Mouse (Mus musculus): Measurements from ENCODE around the gene Wwp2.
"Not testable (repeated sequence)": the region's sequence is repeated elsewhere in the genome, so short reads cannot be mapped to it uniquely, and the experiment has no call there.

The Wwp2 gene

GRCm38 (mm10) chr8:107473369-107473768 lies 37.2 kb downstream of the Wwp2 start:
- DNase-seq (ENCODE audit: low spot score in 2 of 2), result no peak

GRCm38 (mm10) chr8:107475613-107476012 lies 39.4 kb downstream of the Wwp2 start:
- DNase-seq (ENCODE audit: low spot score in 2 of 2), result peak in 1 of 2 experiments; percentile 32

- DNase-seq (ENCODE audit: low spot score in 2 of 2), result not testable (repeated sequence)
Observed at GRCm38 (mm10) chr8:107476786-107477185, 40.6 kb downstream of the Wwp2 start.

- no peak for DNase-seq (ENCODE audit: low spot score in 2 of 2)
Observed at GRCm38 (mm10) chr8:107478728-107479127, 42.6 kb downstream of the Wwp2 start.

GRCm38 (mm10) chr8:107480436-107480835 lies 44.3 kb downstream of the Wwp2 start:
- DNase-seq (ENCODE audit: low spot score in 2 of 2), result no peak

GRCm38 (mm10) chr8:107483250-107483649 lies 47.1 kb downstream of the Wwp2 start:
- DNase-seq (ENCODE audit: low spot score in 2 of 2), result no peak

- DNase-seq (ENCODE audit: low spot score in 2 of 2), result no peak
Observed at GRCm38 (mm10) chr8:107484956-107485355, 48.8 kb downstream of the Wwp2 start.

GRCm38 (mm10) chr8:107488551-107488950 lies 52.4 kb downstream of the Wwp2 start:
- no peak for DNase-seq (ENCODE audit: low spot score in 2 of 2)

GRCm38 (mm10) chr8:107489086-107489485 lies 52.9 kb downstream of the Wwp2 start:
- no peak for DNase-seq (ENCODE audit: low spot score in 2 of 2)

GRCm38 (mm10) chr8:107489921-107490320 lies 53.8 kb downstream of the Wwp2 start:
- no peak for DNase-seq (ENCODE audit: low spot score in 2 of 2)

- no peak for DNase-seq (ENCODE audit: low spot score in 2 of 2)
Observed at GRCm38 (mm10) chr8:107490649-107491048, 54.5 kb downstream of the Wwp2 start.

GRCm38 (mm10) chr8:107491212-107491611 lies 55.0 kb downstream of the Wwp2 start:
- DNase-seq (ENCODE audit: low spot score in 2 of 2), result no peak

GRCm38 (mm10) chr8:107491831-107492230 lies 55.7 kb downstream of the Wwp2 start:
- DNase-seq (ENCODE audit: low spot score in 2 of 2), result no peak

GRCm38 (mm10) chr8:107492802-107493201 lies 56.6 kb downstream of the Wwp2 start:
- peak; percentile 21 to 30 for DNase-seq (ENCODE audit: low spot score in 2 of 2)

- DNase-seq (ENCODE audit: low spot score in 2 of 2), result no peak
Observed at GRCm38 (mm10) chr8:107495425-107495824, 59.3 kb downstream of the Wwp2 start.

- no peak for DNase-seq (ENCODE audit: low spot score in 2 of 2)
Observed at GRCm38 (mm10) chr8:107497708-107498107, 61.5 kb downstream of the Wwp2 start.

- no peak for DNase-seq (ENCODE audit: low spot score in 2 of 2)
Observed at GRCm38 (mm10) chr8:107498390-107498789, 62.2 kb downstream of the Wwp2 start.

- DNase-seq (ENCODE audit: low spot score in 2 of 2), result no peak
Observed at GRCm38 (mm10) chr8:107498806-107499205, 62.6 kb downstream of the Wwp2 start.

- DNase-seq (ENCODE audit: low spot score in 2 of 2), result no peak
Observed at GRCm38 (mm10) chr8:107499519-107499918, 63.4 kb downstream of the Wwp2 start.

- no peak for DNase-seq (ENCODE audit: low spot score in 2 of 2)
Observed at GRCm38 (mm10) chr8:107502407-107502806, 66.2 kb downstream of the Wwp2 start.

GRCm38 (mm10) chr8:107502922-107503321 lies 66.8 kb downstream of the Wwp2 start:
- no peak for DNase-seq (ENCODE audit: low spot score in 2 of 2)

GRCm38 (mm10) chr8:107503354-107503753 lies 67.2 kb downstream of the Wwp2 start:
- no peak for DNase-seq (ENCODE audit: low spot score in 2 of 2)

GRCm38 (mm10) chr8:107504239-107504985 lies 68.2 kb downstream of the Wwp2 start:
- no peak for DNase-seq (ENCODE audit: low spot score in 2 of 2)

- DNase-seq (ENCODE audit: low spot score in 2 of 2), result no peak
Observed at GRCm38 (mm10) chr8:107505271-107505670, 69.1 kb downstream of the Wwp2 start.
